Mouse (Mus musculus) monocyte, adult 2 months (primary cell): Measurements from ENCODE around the gene Rgs3.
A peak's percentile ranks its signal among the peaks of the same experiment; 100 is the strongest.

Experiments used
- DNase-seq, 2 experiments: peaks; one replicate each; pipeline ENCODE4 v3.0.0; 2022; ENCODE audit warnings: low spot score in 2 of 2, low read depth in 1 of 2

Rgs3 gene

DNA sequence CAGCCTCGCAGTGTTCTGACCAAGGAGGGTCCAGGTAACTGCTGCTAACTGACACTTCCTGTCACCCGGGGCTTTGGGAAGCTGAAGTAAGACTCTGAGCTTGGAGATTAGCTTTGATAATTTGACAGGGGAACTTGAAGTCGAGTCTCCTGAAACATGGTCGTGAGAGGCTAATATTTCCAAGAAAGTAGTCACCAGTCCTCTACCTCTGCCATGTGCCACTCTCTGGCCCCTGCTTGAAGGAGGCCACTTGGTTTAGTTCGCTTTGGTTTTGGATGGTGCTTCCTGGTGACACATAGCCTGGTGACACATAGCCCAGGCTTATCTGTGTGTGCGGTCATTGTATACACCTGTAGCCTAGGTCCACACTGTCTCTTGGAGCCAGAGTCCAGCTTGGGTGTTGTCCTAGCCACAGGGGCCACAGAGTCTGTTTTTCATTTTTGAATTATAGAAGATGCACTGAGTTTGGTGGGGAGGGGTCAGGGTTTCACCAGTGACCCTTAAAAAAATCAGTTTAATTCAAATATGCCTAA is at the start of gene Rgs3:
Gene Rgs3, plus strand, starts transcription at position 51 of the 533 bp plus-strand sequence.
- DNase-seq, result no peak

GRCm38 (mm10) chr4:62509946-62510345 is 49.7 kb upstream of the Rgs3 start:
- no peak for DNase-seq

DNA sequence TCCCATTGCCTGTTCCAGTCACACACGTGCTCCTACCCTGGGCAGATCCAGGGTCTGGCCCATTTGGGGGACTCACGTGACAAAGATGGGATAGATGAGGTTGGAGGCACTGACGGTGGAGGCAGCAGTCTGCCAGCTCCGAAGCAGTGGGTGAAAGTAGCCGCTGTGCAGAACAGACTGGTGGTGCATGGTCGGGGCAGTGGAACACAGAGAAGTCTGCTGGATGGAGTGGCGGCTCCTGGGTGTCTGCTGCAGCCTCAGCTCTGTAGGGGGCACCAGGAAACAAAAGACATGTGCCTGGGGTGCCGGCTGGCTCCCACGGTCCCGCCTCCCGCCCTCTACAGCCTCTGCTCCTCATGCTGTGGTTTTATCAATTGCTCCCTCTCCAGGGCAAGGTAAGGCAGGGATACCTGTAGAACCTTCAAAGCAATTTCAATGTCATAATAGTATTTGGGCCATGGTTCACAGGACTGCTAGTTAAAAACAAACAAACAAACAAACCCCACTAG is 45.6 kb upstream of the Rgs3 start:
- no peak for DNase-seq

- no peak for DNase-seq
Observed at GRCm38 (mm10) chr4:62514995-62515394, 44.7 kb upstream of the Rgs3 start.

DNA sequence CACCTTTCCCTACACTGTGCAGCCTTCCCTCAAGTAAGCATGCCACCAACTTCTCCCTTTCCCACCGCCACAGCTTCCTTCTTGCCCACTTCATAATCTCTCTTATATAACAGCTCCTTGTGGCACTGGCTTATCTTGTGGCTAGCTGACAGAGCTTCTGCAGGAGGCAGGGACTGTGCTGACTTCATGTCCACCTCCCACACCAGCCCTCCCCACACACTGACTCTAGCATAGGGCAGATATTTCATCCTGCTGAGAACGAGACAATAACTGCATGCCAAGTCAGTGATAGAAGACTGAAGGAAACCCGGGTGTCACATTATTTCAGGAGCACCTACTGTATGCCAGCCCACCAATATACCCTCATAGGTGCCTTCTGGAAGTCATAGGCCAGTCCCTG is 44.2 kb upstream of the Rgs3 start:
- DNase-seq, result no peak

DNA sequence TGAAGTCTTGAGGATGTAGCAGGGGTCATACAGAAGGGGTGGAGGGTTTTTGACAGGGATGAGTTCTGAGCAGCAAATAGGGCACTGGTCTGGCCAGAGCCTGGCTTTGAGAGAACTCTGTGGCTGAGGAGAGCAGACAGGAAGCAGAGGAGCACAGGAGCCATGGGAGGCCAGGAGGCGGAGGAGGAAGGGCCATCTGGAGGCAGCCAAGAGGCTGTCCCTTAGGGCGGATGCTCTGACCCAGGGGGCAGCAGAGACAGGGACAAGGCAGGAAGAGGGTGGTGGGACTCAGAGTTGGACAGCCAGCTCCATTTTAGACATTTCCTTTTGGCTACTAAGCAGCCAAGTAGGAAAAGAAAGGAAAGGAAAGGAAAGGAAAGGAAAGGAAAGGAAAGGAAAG is 43.6 kb upstream of the Rgs3 start:
- no peak for DNase-seq

GRCm38 (mm10) chr4:62516579-62516978 is 43.1 kb upstream of the Rgs3 start:
- no peak for DNase-seq

- DNase-seq, result no peak
Observed at GRCm38 (mm10) chr4:62517046-62517445, 42.6 kb upstream of the Rgs3 start.

DNA sequence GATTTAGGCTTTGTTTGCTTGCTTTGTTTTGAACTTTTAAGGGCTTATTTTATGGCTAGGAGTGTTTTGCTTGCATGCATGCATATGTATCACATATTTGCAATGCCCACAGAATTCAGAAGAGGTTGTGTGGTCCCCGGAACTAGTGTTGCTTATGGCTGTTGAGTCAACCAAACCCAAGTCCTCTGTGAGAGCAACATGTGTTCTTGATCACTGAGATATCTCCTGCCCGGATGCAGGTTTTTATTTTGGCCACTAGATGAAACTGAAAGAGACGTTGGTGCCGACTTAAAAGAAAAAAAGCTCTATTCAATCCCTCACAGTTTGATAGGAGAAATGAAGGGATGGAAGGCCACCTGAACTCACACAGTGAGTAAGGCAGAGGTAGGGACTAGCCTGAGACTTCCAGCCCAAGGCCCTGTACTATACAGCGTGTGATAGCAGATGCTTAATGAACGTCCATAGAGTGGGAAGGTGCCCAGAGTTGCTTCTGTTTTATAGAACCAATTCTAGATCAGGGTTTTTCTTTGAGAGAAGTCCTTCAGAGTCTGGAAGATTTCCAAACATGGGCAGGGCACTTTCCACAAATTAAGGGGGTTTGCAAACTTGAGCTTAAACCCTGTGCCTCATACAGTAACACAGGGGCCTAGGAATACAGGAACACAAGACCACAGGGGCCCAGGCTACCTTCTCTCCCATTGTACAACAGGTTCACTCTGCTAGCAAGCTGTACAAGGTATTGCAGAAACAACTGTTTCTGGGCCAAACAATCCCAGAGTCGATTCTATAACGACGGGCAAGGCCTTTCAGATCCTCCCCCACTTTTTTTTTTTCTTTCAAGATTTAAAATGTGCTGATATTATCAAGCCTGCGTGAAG is 41.9 kb upstream of the Rgs3 start:
- no peak for DNase-seq

GRCm38 (mm10) chr4:62518416-62519121 is 41.1 kb upstream of the Rgs3 start:
- DNase-seq, result no peak

GRCm38 (mm10) chr4:62519122-62519848 is 40.4 kb upstream of the Rgs3 start:
- peak in 1 of 2 experiments; percentile 5 for DNase-seq

DNA sequence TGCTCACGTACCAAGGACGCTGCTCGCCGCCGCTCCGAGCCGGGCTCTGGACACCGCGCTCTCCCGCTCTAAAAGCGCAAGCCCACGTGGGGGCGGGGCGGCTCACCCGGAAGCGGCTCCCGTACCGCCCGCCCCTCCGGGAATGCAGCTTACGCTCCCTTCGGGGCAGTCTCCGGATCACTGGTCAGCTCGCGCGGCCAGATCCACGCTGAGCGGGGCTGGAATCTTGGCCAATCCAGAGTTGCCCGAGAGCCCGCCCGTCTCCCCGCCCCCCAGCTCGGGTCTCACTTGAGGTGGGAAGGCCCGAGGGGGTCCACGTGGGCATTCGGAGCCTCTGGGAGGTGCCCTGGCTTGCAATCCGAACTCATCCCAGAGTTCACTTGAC is 39.8 kb upstream of the Rgs3 start, which contains the start of gene Alad:
Gene Alad, minus strand, starts transcription at position 70 of the 385 bp plus-strand sequence.
- peak; percentile 9 to 38 for DNase-seq

GRCm38 (mm10) chr4:62520892-62521400 is 38.7 kb upstream of the Rgs3 start:
- DNase-seq, result no peak

GRCm38 (mm10) chr4:62524651-62525488 is 34.8 kb upstream of the Rgs3 start, which contains the start of the genes Pole3 and 4933430I17Rik:
Pole3 (minus strand) TSS chr4:62525068.
4933430I17Rik (plus strand) TSS chr4:62525369.
- DNase-seq, result peak; percentile 93 to 94

DNA sequence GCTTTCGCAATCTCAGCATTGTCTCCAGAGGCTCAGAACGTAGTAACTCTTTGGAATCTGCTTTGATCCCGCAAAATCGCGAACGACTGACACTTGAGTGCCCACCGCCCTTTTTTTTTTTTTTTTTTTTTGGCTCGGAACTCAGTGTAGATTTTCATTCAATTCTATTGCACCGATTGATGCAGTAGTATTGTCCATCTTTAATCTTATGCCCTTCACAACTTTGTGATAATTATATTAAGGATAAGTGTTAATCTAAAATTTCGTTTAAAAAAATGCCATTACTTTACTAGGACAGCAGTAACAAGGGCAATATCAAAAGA is 34.2 kb upstream of the Rgs3 start:
- no peak for DNase-seq

DNA sequence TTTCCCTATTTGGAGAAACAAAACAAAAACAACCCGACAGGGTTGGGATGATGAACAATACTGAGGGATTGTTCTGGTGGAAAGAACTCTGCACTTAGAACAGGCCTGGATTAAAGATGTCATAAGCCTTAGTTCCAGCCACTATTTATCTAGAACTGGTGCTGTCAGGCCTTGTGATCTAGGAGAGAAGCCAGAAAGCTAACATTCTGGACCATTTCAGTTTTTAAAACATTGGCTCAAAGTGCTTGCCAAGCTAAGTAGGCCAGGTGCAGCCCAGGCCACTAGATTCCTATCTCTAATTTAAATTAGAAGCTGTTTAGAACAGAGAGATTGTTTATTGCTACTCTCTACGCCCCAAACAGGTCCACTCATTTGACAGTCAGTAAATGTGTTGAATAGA is 33.4 kb upstream of the Rgs3 start:
- DNase-seq, result no peak

GRCm38 (mm10) chr4:62527655-62528054 is 32.0 kb upstream of the Rgs3 start:
- DNase-seq, result no peak

- DNase-seq, result no peak
Observed at GRCm38 (mm10) chr4:62533729-62534128, 25.9 kb upstream of the Rgs3 start.

DNA sequence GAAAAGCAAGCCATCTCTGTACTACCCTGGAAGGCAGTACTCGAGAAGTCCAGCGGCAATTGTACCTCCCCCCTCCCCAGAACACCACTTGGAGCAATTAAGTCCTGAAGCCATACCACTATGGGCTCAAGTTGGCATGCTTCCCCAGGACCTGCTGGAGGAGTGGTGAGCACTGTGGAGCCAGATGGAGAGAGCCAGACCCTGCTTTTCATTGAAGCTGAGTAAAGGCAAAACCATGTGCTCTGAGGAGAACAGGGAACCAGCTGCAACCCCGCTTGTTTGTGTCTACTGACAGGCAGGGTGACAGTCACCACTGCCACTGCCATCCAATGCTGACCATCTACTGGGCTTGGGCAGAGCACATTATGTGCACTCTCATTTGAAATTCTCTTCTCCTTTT is 17.8 kb upstream of the Rgs3 start:
- no peak for DNase-seq

DNA sequence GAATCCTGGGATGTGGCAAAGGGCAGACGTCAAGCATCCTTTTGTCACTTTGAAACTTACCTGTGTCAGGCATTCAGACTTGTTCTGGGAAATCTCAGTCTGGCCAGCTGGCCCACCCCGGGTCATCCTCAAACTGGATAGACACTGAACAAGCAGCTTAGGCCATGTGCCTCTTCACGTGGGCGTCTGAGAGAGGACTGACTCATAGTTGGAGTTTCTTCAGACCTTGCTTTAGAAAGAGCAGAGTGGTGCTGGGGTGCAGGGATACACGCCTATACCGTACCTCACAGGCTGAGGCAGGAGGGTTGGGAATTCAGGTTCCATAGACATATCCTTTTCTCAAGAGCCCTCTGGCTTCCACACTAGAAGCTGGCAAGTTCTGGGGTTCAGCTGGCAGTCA is 15.9 kb upstream of the Rgs3 start:
- no peak for DNase-seq
